Mouse (Mus musculus) limb, embryonic 10.5 days (tissue): ENCODE measurements around the gene Vmn1r219. TPM values are rescaled to one million over a fixed set of nuclear protein-coding genes. Genes with fewer than 3 reads are reported as not detected.
"Not testable (repeated sequence)": the region's sequence is repeated elsewhere in the genome, so short reads cannot be mapped to it uniquely, and the experiment has no call there.

ENCODE experiments used
- DNase-seq: peaks from one replicate; pipeline ENCODE4 v3.0.0-alpha.2; 2017; ENCODE audit warnings: low spot score
- H3K27ac ChIP-seq: fragments of 300-500 bp; sonication (generic); 2 replicates; pipeline ENCODE4 v1.5.1; 2016; ENCODE audit warnings: mild to moderate bottlenecking
- H3K27me3 ChIP-seq: fragments of 300-500 bp; sonication (generic); 2 replicates; pipeline ENCODE4 v1.6.1; 2016; ENCODE audit warnings: low read depth, mild to moderate bottlenecking; ENCODE audit not compliant: poor library complexity, severe bottlenecking
- H3K36me3 ChIP-seq: fragments of 300-500 bp; sonication (generic); 2 replicates; pipeline ENCODE4 v1.6.1; 2016; ENCODE audit warnings: mild to moderate bottlenecking, moderate library complexity
- H3K4me1 ChIP-seq: fragments of 300-500 bp; sonication (generic); 2 replicates; pipeline ENCODE4 v1.6.1; 2016
- H3K4me3 ChIP-seq: fragments of 300-500 bp; sonication (generic); 2 replicates; pipeline ENCODE4 v1.5.1; 2016; ENCODE audit warnings: mild to moderate bottlenecking, moderate library complexity
- H3K9me3 ChIP-seq: fragments of 300-500 bp; sonication (generic); replicated peaks from 2 replicates; pipeline ENCODE4 v1.6.1; 2016; ENCODE audit warnings: mild to moderate bottlenecking
- WGBS: fragments of 180-500 bp; shearing (Covaris S2); methylation state at CpG from one replicate; pipeline ENCODE4 v1.1.7; 2016; 5-methylcytosine and 5-hydroxymethylcytosine counted together
- polyA plus RNA-seq: library from polyadenylated mRNA; unstranded; fragments of >200 nt; fragmentation: Nextera tagmentation; extraction: Ambion mirVana; gene quantifications from 2 replicates; pipeline ENCODE4 v1.2.1, GENCODE M21; 2016

The Vmn1r219 gene
- polyA plus RNA-seq, result 0.01 TPM in 2 replicates

DNA sequence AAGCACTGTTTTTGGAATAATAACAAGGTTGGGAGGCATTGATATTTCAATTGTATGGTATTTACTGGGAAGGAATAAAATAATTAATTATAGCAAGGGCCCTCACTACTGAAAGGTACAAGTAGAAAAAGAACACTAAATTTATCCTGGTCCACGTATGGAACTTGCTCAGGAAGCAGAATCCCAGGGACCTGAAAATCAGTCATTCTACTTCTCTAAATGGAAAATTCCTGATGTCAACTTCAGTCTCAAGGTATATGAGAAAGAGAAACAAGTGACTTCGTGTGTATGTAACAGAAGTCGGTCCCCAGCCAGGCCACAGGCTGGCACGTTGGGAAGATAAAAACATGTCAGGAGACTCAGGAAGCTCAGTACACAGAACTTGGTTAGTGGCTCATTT is at the start of gene Vmn1r219:
TSS of gene Vmn1r219 (plus strand) at position 301 of the 400 bp plus-strand sequence.
- Histone ChIP-seq H3K4me1 (no peaks in the 10 kb centered on the region), H3K4me3 (no peak within 1 kb of the TSS), H3K27me3 (no peaks in the 10 kb centered on the region), H3K36me3 (no peaks in the 10 kb centered on the region), H3K9me3 (no peaks in the 10 kb centered on the region), H3K27ac (no peak within 1 kb of the TSS)
- DNase-seq, result no peak
- 82% methylated on average over 4 of the region's 4 CpGs for WGBS

DNA sequence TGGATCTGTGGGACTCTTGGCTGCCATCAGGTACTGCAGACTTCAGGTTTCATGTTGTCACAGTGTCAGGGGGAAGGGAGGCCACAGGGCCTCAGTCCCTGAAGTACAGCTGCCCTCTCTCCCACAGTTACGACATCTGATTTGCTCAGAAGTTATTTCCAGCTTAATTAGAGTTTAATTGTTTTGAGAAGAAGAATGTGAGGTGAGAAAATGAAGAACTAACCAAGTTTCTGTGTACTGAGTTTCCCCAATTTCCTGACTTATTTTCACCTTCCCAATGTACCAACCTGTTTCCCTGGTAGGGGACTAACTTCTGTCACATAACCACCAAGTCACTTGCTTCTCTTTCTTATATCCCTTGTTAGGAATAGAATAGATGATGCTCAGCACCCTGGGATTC is 41.0 kb upstream of the Vmn1r219 start, which contains the start of gene Vmn1r217:
TSS of gene Vmn1r217 (minus strand) at position 101 of the 400 bp plus-strand sequence.
- not testable (repeated sequence) for H3K4me3 ChIP-seq, DNase-seq, H3K27ac ChIP-seq, H3K36me3 ChIP-seq, H3K4me1 ChIP-seq, H3K9me3 ChIP-seq, H3K27me3 ChIP-seq
- WGBS, result 84% methylated on average over 1 of the region's 1 CpGs

DNA sequence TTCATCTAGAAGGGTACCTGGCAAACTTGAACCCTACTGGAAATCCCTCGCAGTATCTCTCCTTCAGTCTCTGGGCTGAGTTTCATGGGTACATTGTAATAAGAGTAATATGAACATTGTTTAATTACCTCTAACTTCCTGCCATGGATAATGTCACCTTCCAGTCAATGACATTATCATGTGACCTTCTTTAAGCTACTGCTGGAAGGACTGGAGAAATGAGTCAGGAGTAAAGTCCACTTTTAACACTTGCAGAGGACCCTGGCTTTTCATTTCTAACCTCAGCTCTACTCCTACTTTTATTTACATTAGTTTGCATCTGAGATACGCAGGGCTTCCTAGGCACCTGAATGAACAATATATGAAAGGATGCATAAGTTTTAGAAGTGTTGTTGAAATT is 38.5 kb upstream of the Vmn1r219 start:
- H3K9me3 ChIP-seq, result no peaks in the 10 kb centered on the region
- 95% methylated on average over 2 of the region's 2 CpGs for WGBS
- no peak overlapping the region for H3K27ac ChIP-seq
- H3K4me1 ChIP-seq, result no peaks in the 10 kb centered on the region
- H3K36me3 ChIP-seq, result no peaks in the 10 kb centered on the region
- no peak overlapping the region for H3K4me3 ChIP-seq
- DNase-seq, result no peak
- no peaks in the 10 kb centered on the region for H3K27me3 ChIP-seq

DNA sequence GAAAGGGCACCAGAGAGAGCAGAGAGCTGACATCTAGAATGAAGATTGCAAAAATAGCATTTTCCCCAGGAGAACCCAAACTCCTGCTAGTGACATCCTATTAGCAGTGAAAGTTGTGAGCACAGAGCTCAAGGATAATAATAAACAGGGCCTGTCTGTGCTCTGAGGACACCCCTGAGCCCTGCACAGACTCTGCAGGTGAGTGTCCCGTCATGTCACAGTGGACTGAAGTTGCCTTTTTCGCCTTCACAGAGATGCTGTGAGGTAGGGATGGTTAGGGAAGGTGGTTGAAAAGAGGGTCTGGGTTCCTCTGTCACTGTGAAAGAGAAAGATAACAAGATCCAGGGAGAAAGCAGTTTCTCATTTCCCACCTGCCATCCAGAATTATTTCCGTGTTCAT is 26.0 kb upstream of the Vmn1r219 start, which contains the start of gene Vmn1r218:
TSS of gene Vmn1r218 (plus strand) at position 57 of the 400 bp plus-strand sequence.
- no peaks in the 10 kb centered on the region for H3K36me3 ChIP-seq
- 75% methylated on average over 3 of the region's 3 CpGs for WGBS
- no peak for DNase-seq
- no peaks in the 10 kb centered on the region for H3K9me3 ChIP-seq
- no peak within 1 kb of the TSS for H3K27ac ChIP-seq
- no peaks in the 10 kb centered on the region for H3K27me3 ChIP-seq
- H3K4me1 ChIP-seq, result no peaks in the 10 kb centered on the region
- no peak within 1 kb of the TSS for H3K4me3 ChIP-seq

DNA sequence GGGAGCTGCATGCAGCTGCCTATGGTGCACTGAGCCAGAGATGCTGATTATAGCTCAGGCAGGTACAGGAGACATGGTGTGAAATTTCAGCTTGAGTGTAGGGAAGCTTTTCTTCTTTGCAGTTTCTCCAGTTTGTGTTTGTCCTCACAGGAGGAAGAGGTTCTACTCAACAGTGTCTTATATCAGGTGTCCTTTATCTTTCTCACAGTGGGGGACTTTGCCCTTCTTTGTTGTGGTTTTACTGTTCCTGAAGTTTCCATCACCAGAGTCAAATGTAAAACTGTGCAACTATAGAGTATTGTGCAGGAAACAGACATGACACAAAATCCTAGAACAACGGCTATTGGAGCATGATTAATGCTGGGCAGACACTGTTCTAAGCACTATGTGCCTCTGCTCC is 25.6 kb upstream of the Vmn1r219 start:
- no peak for DNase-seq
- Histone ChIP-seq H3K4me3 (no peak overlapping the region), H3K4me1 (no peaks in the 10 kb centered on the region), H3K27ac (no peak overlapping the region), H3K9me3 (no peaks in the 10 kb centered on the region), H3K27me3 (no peaks in the 10 kb centered on the region), H3K36me3 (no peaks in the 10 kb centered on the region)
- 76% methylated on average over 1 of the region's 1 CpGs for WGBS

DNA sequence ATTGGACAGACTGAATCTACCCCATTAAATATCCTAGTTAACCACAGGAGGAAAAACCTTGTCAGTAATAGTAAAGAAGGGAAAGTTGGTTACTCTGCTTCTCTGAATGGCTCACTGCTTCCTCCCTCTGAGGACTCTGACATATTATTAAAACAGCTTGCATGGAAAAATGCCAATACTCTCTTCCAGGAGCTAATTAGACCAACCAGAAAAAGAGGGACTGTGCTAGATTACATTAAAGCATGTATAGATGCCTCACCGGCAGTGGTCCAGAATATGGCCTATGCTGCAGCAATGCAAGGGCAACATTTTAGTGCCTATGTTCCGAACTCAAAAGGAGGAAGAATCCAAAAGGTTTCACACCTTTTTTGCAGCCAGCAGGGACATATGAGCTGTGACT is 20.2 kb upstream of the Vmn1r219 start:
- no peak for DNase-seq
- H3K9me3 ChIP-seq, result no peaks in the 10 kb centered on the region
- 91% methylated on average over 2 of the region's 2 CpGs for WGBS

DNA sequence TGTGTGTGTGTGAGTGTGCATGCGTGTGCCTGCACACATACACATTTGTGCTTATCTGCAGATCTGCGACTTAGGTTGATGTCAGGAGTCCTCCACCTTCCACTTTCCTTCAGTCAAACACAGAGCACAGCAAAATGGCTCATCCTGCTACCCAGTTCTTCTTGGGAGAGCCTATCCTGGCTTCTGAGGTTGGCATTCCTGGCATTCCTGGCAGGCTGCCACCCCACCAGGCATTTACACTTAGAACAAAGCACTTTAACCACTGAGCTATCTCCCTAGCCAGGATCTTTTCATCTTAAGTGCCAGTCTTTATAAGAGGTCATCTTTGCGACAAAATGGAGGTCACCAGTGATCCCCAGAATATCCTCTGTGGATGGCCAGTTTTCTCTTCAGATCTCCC is 1.3 kb upstream of the Vmn1r219 start:
- WGBS, result 78% methylated on average over 3 of the region's 3 CpGs
- DNase-seq, result no peak

More for the DNA sequence above, 20.2 kb upstream of the Vmn1r219 start:
- no peaks in the 10 kb centered on the region for H3K4me1 ChIP-seq
- H3K36me3 ChIP-seq, result no peaks in the 10 kb centered on the region
- H3K27ac ChIP-seq, result no peak overlapping the region
- no peaks in the 10 kb centered on the region for H3K27me3 ChIP-seq
- H3K4me3 ChIP-seq, result no peak overlapping the region

DNA sequence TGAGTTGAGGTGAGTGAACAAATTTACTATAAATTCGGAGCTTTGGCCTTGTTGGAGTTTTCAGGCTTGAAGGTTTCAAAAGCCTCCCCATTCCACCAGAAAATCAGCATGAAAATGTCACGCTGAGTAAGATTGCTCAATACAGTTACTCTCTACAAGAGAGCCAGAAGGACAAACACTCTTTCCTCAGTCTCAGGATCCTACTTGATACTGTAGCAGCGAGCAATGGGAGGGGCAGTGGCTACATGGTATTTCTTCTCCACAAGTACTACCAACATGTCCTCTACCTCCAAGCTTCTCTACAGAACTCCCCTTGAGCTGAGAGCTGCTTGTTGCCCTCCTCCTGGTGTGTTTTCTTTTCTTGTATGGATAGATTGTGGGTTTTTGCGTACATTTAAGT is 7.4 kb downstream of the Vmn1r219 start:
- H3K4me3 ChIP-seq, H3K36me3 ChIP-seq, H3K4me1 ChIP-seq, H3K27ac ChIP-seq, H3K27me3 ChIP-seq, DNase-seq, H3K9me3 ChIP-seq: not testable (repeated sequence)
- WGBS, result 86% methylated on average over 4 of the region's 4 CpGs

More for the DNA sequence above, 1.3 kb upstream of the Vmn1r219 start:
- Histone ChIP-seq H3K36me3 (no peaks in the 10 kb centered on the region), H3K27ac (no peak overlapping the region), H3K9me3 (no peaks in the 10 kb centered on the region), H3K4me3 (no peak overlapping the region), H3K27me3 (no peaks in the 10 kb centered on the region), H3K4me1 (no peaks in the 10 kb centered on the region)

DNA sequence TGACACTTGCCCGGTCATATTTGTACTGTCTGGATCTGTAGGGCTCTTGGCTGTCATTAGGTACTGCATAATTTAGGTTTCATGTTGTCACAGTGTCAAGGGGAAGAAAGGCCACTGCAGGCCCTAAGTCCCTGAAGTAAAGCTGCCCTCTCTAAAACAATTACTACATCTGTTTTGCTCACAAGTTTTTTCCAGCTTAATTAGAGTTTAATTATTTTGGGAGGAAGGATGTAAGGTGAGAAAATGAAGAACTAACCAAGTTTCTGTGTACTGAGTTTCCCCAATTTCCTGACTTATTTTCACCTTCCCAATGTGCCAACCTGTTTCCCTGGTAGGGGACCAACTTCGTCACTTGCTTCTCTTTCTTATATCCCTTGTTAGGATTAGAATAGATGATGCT is 28.8 kb downstream of the Vmn1r219 start, which contains the start of gene Vmn1r220:
TSS of gene Vmn1r220 (minus strand) at position 101 of the 400 bp plus-strand sequence.
- no peaks in the 10 kb centered on the region for H3K36me3 ChIP-seq
- 85% methylated on average over 2 of the region's 2 CpGs for WGBS
- no peaks in the 10 kb centered on the region for H3K27me3 ChIP-seq

DNA sequence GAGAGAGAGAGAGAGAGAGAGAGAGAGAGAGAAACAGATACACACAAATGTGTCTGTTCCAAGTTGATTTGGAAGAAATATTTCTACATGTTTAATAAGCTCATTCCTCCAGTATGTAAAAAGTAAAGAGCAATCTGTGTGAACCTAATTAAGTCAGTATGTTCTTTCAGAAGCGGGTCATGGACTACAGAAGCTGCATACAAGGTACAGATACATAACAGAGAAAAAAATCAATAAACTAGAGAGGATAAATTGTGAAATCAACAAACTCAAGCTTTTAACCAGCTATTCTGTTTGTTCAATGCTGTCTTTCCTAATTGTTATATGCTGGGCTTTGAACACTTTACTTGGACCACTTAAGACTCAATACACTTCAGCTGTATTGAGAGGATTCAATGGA is 44.8 kb downstream of the Vmn1r219 start:
- H3K27ac ChIP-seq, H3K27me3 ChIP-seq, H3K36me3 ChIP-seq, H3K4me1 ChIP-seq, DNase-seq, H3K4me3 ChIP-seq, H3K9me3 ChIP-seq: not testable (repeated sequence)
- WGBS, result 89% methylated on average over 1 of the region's 1 CpGs

More for the DNA sequence above, 28.8 kb downstream of the Vmn1r219 start, which contains the start of gene Vmn1r220:
- no peak within 1 kb of the TSS for H3K4me3 ChIP-seq
- DNase-seq, result no peak
- H3K4me1 ChIP-seq, result no peaks in the 10 kb centered on the region
- no peaks in the 10 kb centered on the region for H3K9me3 ChIP-seq
- no peak within 1 kb of the TSS for H3K27ac ChIP-seq

DNA sequence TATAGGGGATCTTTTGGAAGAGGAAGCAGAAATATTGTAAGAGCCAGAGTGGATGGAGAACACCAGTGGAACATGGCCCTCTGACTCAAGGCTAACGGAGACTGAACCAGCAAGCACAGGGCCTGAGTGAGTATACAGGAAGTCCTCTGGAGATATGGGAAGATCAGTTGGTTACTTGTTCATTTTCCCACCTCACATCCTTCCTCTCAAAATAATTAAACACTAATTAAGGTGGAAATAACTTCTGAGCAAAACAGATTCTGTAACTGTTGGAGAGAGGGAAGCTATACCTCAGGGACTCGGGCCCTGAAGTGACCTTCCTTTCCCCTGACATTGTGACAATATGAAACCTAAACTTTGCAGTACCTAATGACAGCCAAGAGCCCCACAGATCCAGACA is 54.7 kb downstream of the Vmn1r219 start, which contains the start of gene Vmn1r221:
TSS of gene Vmn1r221 (plus strand) at position 301 of the 400 bp plus-strand sequence.
- H3K4me3 ChIP-seq, H3K9me3 ChIP-seq, H3K27me3 ChIP-seq, H3K4me1 ChIP-seq, DNase-seq, H3K27ac ChIP-seq, H3K36me3 ChIP-seq: not testable (repeated sequence)
- 93% methylated on average over 2 of the region's 2 CpGs for WGBS
